8 mouse cellular contexts compared by ENCODE assay signal in genomic region chr1:33892784-33893183, GRCm38 (mm10). TPM values are rescaled to one million over a fixed set of nuclear protein-coding genes. Genes with fewer than 3 reads are reported as not detected.
DNase-seq lines count a peak whose midpoint lies in the region; ATAC-seq and TF ChIP-seq lines count a peak whose summit lies in the region.

No protein-coding gene starts in this region.

- peak; percentile 81 for TF ChIP-seq CTCF in gastrocnemius, adult 2 months (IDR thresholded peaks at IDR 0.05)

- no peak overlapping the region for H3K27ac ChIP-seq in gastrocnemius, adult 2 months

- intact Hi-C loops in gastrocnemius, adult 2 months (cut with DNase I), result loop anchor here (1.0 kb wide), 1 partner anchor 74 kb away; no protein-coding TSS in a partner anchor
- intact Hi-C loops in gastrocnemius, postnatal 14 days (cut with DNase I; ENCODE audit: low total_unique reads), result loop anchor here (2.0 kb wide), 1 partner anchor 74 kb away; no protein-coding TSS in a partner anchor

- DNase-seq in gastrocnemius, adult 2 months, result peak; percentile 51
- no peak for DNase-seq in gastrocnemius, postnatal 25 days
- DNase-seq in ovary, postnatal 36 days (ENCODE audit: low spot score), result peak; percentile 17
- no peak for DNase-seq in ovary, adult 18-20 months (ENCODE audit: low spot score)
- peak; percentile 37 to 70 for DNase-seq in adrenal gland, postnatal 36 days
- DNase-seq in gastrocnemius, postnatal 14 days, result peak; percentile 50
- DNase-seq in lung, postnatal 10 days, result peak; percentile 67

- no peak for ATAC-seq in monocyte, adult 5-6 weeks (replicated peaks; ENCODE audit: insufficient number of reproducible peaks, low FRiP score, low TSS enrichment, poor library complexity, severe bottlenecking)

- no peak overlapping the region for H3K4me3 ChIP-seq in gastrocnemius, adult 2 months

RNA-seq across cellular contexts. Expression of gene Bend6, which starts 14.8 kb away (rescaled TPM):
- total RNA-seq in gastrocnemius, adult 2 months (2021), result 1 to 10 TPM; 1.6 to 2.1 TPM
- 1 to 10 TPM; 1.0 to 1.3 TPM for total RNA-seq in gastrocnemius, postnatal 25 days (2021)
- total RNA-seq in adrenal gland, postnatal 36 days (2021), result 1 to 10 TPM; 1.2 TPM
- total RNA-seq in gastrocnemius, postnatal 14 days (2021), result 1 to 10 TPM in 1 of 2 experiments, under 1 TPM in 1; 0.60 to 1.1 TPM
- 0.97 to 3.2 TPM in 2 of 3 replicates, not detected in the other for total RNA-seq in monocyte, adult 5-6 weeks (2017)

RNA-seq across cellular contexts. Expression of gene Dst, which starts 15.2 kb away (rescaled TPM):
- 100 to 1,000 TPM; 291 to 304 TPM for total RNA-seq in gastrocnemius, adult 2 months (2021)
- total RNA-seq in gastrocnemius, postnatal 25 days (2021), result 100 to 1,000 TPM; 184 to 215 TPM
- 100 to 1,000 TPM; 135 to 163 TPM for total RNA-seq in adrenal gland, postnatal 36 days (2021)
- 100 to 1,000 TPM; 121 to 150 TPM for total RNA-seq in gastrocnemius, postnatal 14 days (2021)
- 0.29 to 2.0 TPM (median 0.96 TPM) in 3 replicates for total RNA-seq in monocyte, adult 5-6 weeks (2017)

Comparison
In these comparisons a context has a peak if more than half of its experiments do, and no peak if none do; other contexts are left out.
1. DNase-seq: peak in gastrocnemius, adult 2 months (single experiment), ovary, postnatal 36 days (single experiment), adrenal gland, postnatal 36 days (2 of 2), gastrocnemius, postnatal 14 days (single experiment) and lung, postnatal 10 days (single experiment); none in gastrocnemius, postnatal 25 days (single experiment) and ovary, adult 18-20 months (single experiment).
2. RNA of gene Dst, which starts 15.2 kb away (total RNA-seq): 291 to 304 TPM in gastrocnemius, adult 2 months, 184 to 215 TPM in gastrocnemius, postnatal 25 days, 135 to 163 TPM in adrenal gland, postnatal 36 days and 121 to 150 TPM in gastrocnemius, postnatal 14 days; 0.29 to 2.0 TPM in monocyte, adult 5-6 weeks; every median in the first group is over 10 times any median in the second.